Mouse (Mus musculus): ENCODE results near the gene Gm20388. TPM values are rescaled to one million over a fixed set of nuclear protein-coding genes. Genes with fewer than 3 reads are reported as not detected.

Gm20388 gene
- polyA plus RNA-seq, 1 experiment from 2014 or later, result not detected

- Histone ChIP-seq H3K4me3 (ENCODE audit: low read depth, low read length) (no peak overlapping the region), H3K9ac (ENCODE audit: low read length) (no peak overlapping the region), H3K36me3 (ENCODE audit: control insufficient read depth, insufficient read depth, low read length) (no peaks in the 10 kb centered on the region), H3K27me3 (ENCODE audit: control insufficient read depth, insufficient read depth, low read length) (no peaks in the 10 kb centered on the region), H3K9me3 (ENCODE audit: control insufficient read depth, low read length) (no peaks in the 10 kb centered on the region), H3K4me1 (ENCODE audit: control insufficient read depth, insufficient read depth, low read length) (no peaks in the 10 kb centered on the region), H3K4me2 (no peak overlapping the region), H3K27ac (ENCODE audit: low read depth, low read length) (no peak overlapping the region)
- DNase-seq (ENCODE audit: low spot score, missing footprints) (no peak), ATAC-seq (ENCODE audit: low FRiP score) (no peak)
- WGBS, result 77% methylated on average over 6 of the region's 6 CpGs
Observed at GRCm38 (mm10) chr8:122537033-122537432, 2626.4 kb downstream of the Gm20388 start.

GRCm38 (mm10) chr8:122537812-122538211 is 2627.2 kb downstream of the Gm20388 start:
- Histone ChIP-seq H3K4me1 (ENCODE audit: control insufficient read depth, insufficient read depth, low read length) (no peaks in the 10 kb centered on the region), H3K4me3 (ENCODE audit: low read depth, low read length) (no peak overlapping the region), H3K9me3 (ENCODE audit: control insufficient read depth, low read length) (no peaks in the 10 kb centered on the region), H3K36me3 (ENCODE audit: control insufficient read depth, insufficient read depth, low read length) (no peaks in the 10 kb centered on the region; the same call in 1 of the 2 replicates), H3K27me3 (ENCODE audit: control insufficient read depth, insufficient read depth, low read length) (no peaks in the 10 kb centered on the region), H3K4me2 (no peak overlapping the region), H3K27ac (ENCODE audit: low read depth, low read length) (no peak overlapping the region), H3K9ac (ENCODE audit: low read length) (no peak overlapping the region)
- no peak for ATAC-seq (ENCODE audit: low FRiP score)
- no peak for DNase-seq (ENCODE audit: low spot score, missing footprints)
- 86% methylated on average over 2 of the region's 2 CpGs for WGBS

GRCm38 (mm10) chr8:122538310-122539076 is 2627.9 kb downstream of the Gm20388 start:
- H3K4me2 ChIP-seq, result no peak overlapping the region
- H3K36me3 ChIP-seq (ENCODE audit: control insufficient read depth, insufficient read depth, low read length), result no peaks in the 10 kb centered on the region; the same call in 1 of the 2 replicates
- no peaks in the 10 kb centered on the region for H3K27me3 ChIP-seq (ENCODE audit: control insufficient read depth, insufficient read depth, low read length)
- ATAC-seq (ENCODE audit: low FRiP score), result no peak
- H3K9ac ChIP-seq (ENCODE audit: low read length), result no peak overlapping the region
- no peaks in the 10 kb centered on the region for H3K9me3 ChIP-seq (ENCODE audit: control insufficient read depth, low read length)
- no peak overlapping the region for H3K27ac ChIP-seq (ENCODE audit: low read depth, low read length)
- DNase-seq (ENCODE audit: low spot score, missing footprints), result no peak
- H3K4me1 ChIP-seq (ENCODE audit: control insufficient read depth, insufficient read depth, low read length), result no peaks in the 10 kb centered on the region
- WGBS, result 88% methylated on average over 9 of the region's 9 CpGs
- no peak overlapping the region for H3K4me3 ChIP-seq (ENCODE audit: low read depth, low read length)

- H3K36me3 ChIP-seq (ENCODE audit: control insufficient read depth, insufficient read depth, low read length), result no peaks in the 10 kb centered on the region; the same call in 1 of the 2 replicates
- H3K4me3 ChIP-seq (ENCODE audit: low read depth, low read length), result no peak overlapping the region
- H3K4me1 ChIP-seq (ENCODE audit: control insufficient read depth, insufficient read depth, low read length), result no peaks in the 10 kb centered on the region; the same call in 1 of the 2 replicates
- H3K9ac ChIP-seq (ENCODE audit: low read length), result no peak overlapping the region
- ATAC-seq (ENCODE audit: low FRiP score) (no peak), DNase-seq (ENCODE audit: low spot score, missing footprints) (no peak)
- no peak overlapping the region for H3K4me2 ChIP-seq
- H3K27me3 ChIP-seq (ENCODE audit: control insufficient read depth, insufficient read depth, low read length), result no peaks in the 10 kb centered on the region
- no peak overlapping the region for H3K27ac ChIP-seq (ENCODE audit: low read depth, low read length)
- 90% methylated on average over 8 of the region's 8 CpGs for WGBS
- H3K9me3 ChIP-seq (ENCODE audit: control insufficient read depth, low read length), result no peaks in the 10 kb centered on the region
Observed at GRCm38 (mm10) chr8:122544138-122544537, 2633.5 kb downstream of the Gm20388 start.

GRCm38 (mm10) chr8:122546066-122546755 is 2635.6 kb downstream of the Gm20388 start:
- H3K36me3 ChIP-seq (ENCODE audit: control insufficient read depth, insufficient read depth, low read length), result no peaks in the 10 kb centered on the region; the same call in 1 of the 2 replicates
- no peak overlapping the region for H3K9ac ChIP-seq (ENCODE audit: low read length)
- 83% methylated on average over 7 of the region's 7 CpGs for WGBS
- peaks cover 4% of the 10 kb centered on the region for H3K4me1 ChIP-seq (ENCODE audit: control insufficient read depth, insufficient read depth, low read length)
- no peaks in the 10 kb centered on the region for H3K9me3 ChIP-seq (ENCODE audit: control insufficient read depth, low read length)
- ATAC-seq (ENCODE audit: low FRiP score), result 0 out of 2 replicates have a peak, but pooled peaks have one; percentile 40
- no peak overlapping the region for H3K27ac ChIP-seq (ENCODE audit: low read depth, low read length)
- no peak overlapping the region for H3K4me3 ChIP-seq (ENCODE audit: low read depth, low read length)
- no peak for DNase-seq (ENCODE audit: low spot score, missing footprints)
- H3K4me2 ChIP-seq, result no peak overlapping the region
- peaks cover 14% of the 10 kb centered on the region for H3K27me3 ChIP-seq (ENCODE audit: control insufficient read depth, insufficient read depth, low read length)

- Histone ChIP-seq H3K4me1 (ENCODE audit: control insufficient read depth, insufficient read depth, low read length) (peaks cover 4% of the 10 kb centered on the region), H3K27me3 (ENCODE audit: control insufficient read depth, insufficient read depth, low read length) (peaks cover 21% of the 10 kb centered on the region), H3K4me2 (peak overlapping the region; percentile 11; the same call in 1 of the 2 replicates), H3K36me3 (ENCODE audit: control insufficient read depth, insufficient read depth, low read length) (no peaks in the 10 kb centered on the region; the same call in 1 of the 2 replicates), H3K9me3 (ENCODE audit: control insufficient read depth, low read length) (no peaks in the 10 kb centered on the region), H3K9ac (ENCODE audit: low read length) (no peak overlapping the region), H3K4me3 (ENCODE audit: low read depth, low read length) (no peak overlapping the region), H3K27ac (ENCODE audit: low read depth, low read length) (no peak overlapping the region; the same call in 1 of the 2 replicates)
- WGBS, result 73% methylated on average over 24 of the region's 24 CpGs
- DNase-seq (ENCODE audit: low spot score, missing footprints) (no peak), ATAC-seq (ENCODE audit: low FRiP score) (no peak)
Observed at GRCm38 (mm10) chr8:122546811-122547453, 2636.3 kb downstream of the Gm20388 start.

- no peak overlapping the region for H3K4me3 ChIP-seq (ENCODE audit: low read depth, low read length)
- no peak for ATAC-seq (ENCODE audit: low FRiP score)
- no peaks in the 10 kb centered on the region; the same call in 1 of the 2 replicates for H3K36me3 ChIP-seq (ENCODE audit: control insufficient read depth, insufficient read depth, low read length)
- H3K9me3 ChIP-seq (ENCODE audit: control insufficient read depth, low read length), result no peaks in the 10 kb centered on the region
- no peak overlapping the region for H3K4me2 ChIP-seq
- H3K27ac ChIP-seq (ENCODE audit: low read depth, low read length), result no peak overlapping the region; the same call in 1 of the 2 replicates
- 37% methylated on average over 5 of the region's 5 CpGs for WGBS
- no peak for DNase-seq (ENCODE audit: low spot score, missing footprints)
- H3K9ac ChIP-seq (ENCODE audit: low read length), result no peak overlapping the region
- H3K4me1 ChIP-seq (ENCODE audit: control insufficient read depth, insufficient read depth, low read length), result peaks cover 4% of the 10 kb centered on the region
- H3K27me3 ChIP-seq (ENCODE audit: control insufficient read depth, insufficient read depth, low read length), result peaks cover 21% of the 10 kb centered on the region
Observed at GRCm38 (mm10) chr8:122547815-122548214, 2637.2 kb downstream of the Gm20388 start.

- H3K36me3 ChIP-seq (ENCODE audit: control insufficient read depth, insufficient read depth, low read length), result no peaks in the 10 kb centered on the region
- H3K27ac ChIP-seq (ENCODE audit: low read depth, low read length), result no peak overlapping the region
- no peak for ATAC-seq (ENCODE audit: low FRiP score)
- peaks cover 21% of the 10 kb centered on the region for H3K27me3 ChIP-seq (ENCODE audit: control insufficient read depth, insufficient read depth, low read length)
- no peaks in the 10 kb centered on the region for H3K9me3 ChIP-seq (ENCODE audit: control insufficient read depth, low read length)
- no peak for DNase-seq (ENCODE audit: low spot score, missing footprints)
- peaks cover 4% of the 10 kb centered on the region for H3K4me1 ChIP-seq (ENCODE audit: control insufficient read depth, insufficient read depth, low read length)
- H3K4me3 ChIP-seq (ENCODE audit: low read depth, low read length), result no peak overlapping the region
- H3K9ac ChIP-seq (ENCODE audit: low read length), result no peak overlapping the region
- H3K4me2 ChIP-seq, result no peak overlapping the region
- 75% methylated on average over 13 of the region's 13 CpGs for WGBS
Observed at GRCm38 (mm10) chr8:122548331-122548730, 2637.7 kb downstream of the Gm20388 start.

Measured in midbrain, embryonic 11.5 days (tissue).